Mouse (Mus musculus) hindbrain, embryonic 16.5 days (tissue): ENCODE results near the gene Arid3a. TPM values are rescaled to one million over a fixed set of nuclear protein-coding genes. Genes with fewer than 3 reads are reported as not detected.

Experiments
- ATAC-seq: fragments of 200-750 bp; cut with Nextera tagmentation; 2 replicates; pipeline ENCODE4 v1.8.0; 2017; ENCODE audit warnings: moderate TSS enrichment, moderate library complexity
- H3K27ac ChIP-seq: fragments of 300-500 bp; sonication (generic); 2 replicates; pipeline ENCODE4 v1.5.1; 2014; ENCODE audit warnings: low read depth, mild to moderate bottlenecking, control low read depth, low read length, moderate library complexity
- H3K27me3 ChIP-seq: fragments of 300-500 bp; sonication (generic); replicated peaks from 2 replicates; pipeline ENCODE4 v1.6.1; 2014; ENCODE audit warnings: low read length; ENCODE audit not compliant: control insufficient read depth, insufficient read depth
- H3K36me3 ChIP-seq: fragments of 300-500 bp; sonication (generic); 2 replicates; pipeline ENCODE4 v1.6.1; 2014; ENCODE audit warnings: mild to moderate bottlenecking, low read length, moderate library complexity, mixed read lengths; ENCODE audit not compliant: control insufficient read depth, insufficient read depth
- H3K4me1 ChIP-seq: fragments of 300-500 bp; sonication (generic); 2 replicates; pipeline ENCODE4 v1.6.1; 2014; ENCODE audit warnings: low read depth, low read length; ENCODE audit not compliant: control insufficient read depth, insufficient read depth
- H3K4me2 ChIP-seq: fragments of 300-500 bp; sonication (generic); 2 replicates; pipeline ENCODE4 v1.6.1; 2014; ENCODE audit warnings: mild to moderate bottlenecking, low read length, control low read depth, moderate library complexity
- H3K4me3 ChIP-seq: fragments of 300-500 bp; sonication (generic); 2 replicates; pipeline ENCODE4 v1.5.1; 2014; ENCODE audit warnings: mild to moderate bottlenecking, low read length, control low read depth, moderate library complexity
- H3K9ac ChIP-seq: fragments of 300-500 bp; sonication (generic); 2 replicates; pipeline ENCODE4 v1.6.1; 2014; ENCODE audit warnings: low read depth, mild to moderate bottlenecking, control low read depth, low read length, moderate library complexity
- H3K9me3 ChIP-seq: fragments of 300-500 bp; sonication (generic); 2 replicates; pipeline ENCODE4 v1.6.1; 2014; ENCODE audit warnings: mild to moderate bottlenecking, low read length, moderate library complexity; ENCODE audit not compliant: control insufficient read depth
- WGBS: fragments of 180-500 bp; shearing (Covaris S2); extraction: QIAGEN DNeasy Blood & Tissue Kit; methylation state at CpG from one replicate; pipeline ENCODE4 v1.1.7; 2014; 5-methylcytosine and 5-hydroxymethylcytosine counted together
- polyA plus RNA-seq: library from polyadenylated mRNA; unstranded; fragments of >200 nt; fragmentation: Nextera tagmentation; extraction: Ambion mirVana; gene quantifications from 2 replicates; pipeline ENCODE4 v1.2.1, GENCODE M21; 2015

Gene Arid3a
- polyA plus RNA-seq, 1 experiment from 2014 or later: 1.7 TPM

DNA sequence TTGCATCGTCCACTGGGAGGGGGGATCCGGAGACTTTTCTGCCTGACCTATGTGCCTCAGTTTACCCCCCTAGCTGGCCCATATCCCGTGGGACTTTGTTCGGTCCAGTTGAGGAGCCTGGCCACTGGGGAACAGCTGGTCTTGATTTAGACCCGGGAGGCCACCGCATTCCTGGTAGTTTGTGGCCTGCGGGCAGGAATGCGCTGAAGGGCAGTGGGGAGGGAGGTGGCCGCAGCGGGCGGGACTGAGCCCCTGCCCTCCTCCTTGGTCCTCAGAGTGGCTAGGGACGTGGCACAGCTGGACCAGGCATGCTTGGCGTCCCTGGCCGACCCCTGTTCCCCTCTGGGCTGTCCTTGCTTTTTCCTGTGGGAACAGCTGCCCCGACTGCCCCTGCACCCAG, 63.0 kb downstream of the Arid3a start:
- Histone ChIP-seq H3K4me2 (peak overlapping the region; percentile 62), H3K9me3 (peaks cover 6% of the 10 kb centered on the region), H3K27ac (no peak overlapping the region), H3K36me3 (no peaks in the 10 kb centered on the region), H3K27me3 (peaks cover 24% of the 10 kb centered on the region), H3K4me3 (peak overlapping the region; percentile 48; the same call in 1 of the 2 replicates), H3K4me1 (peaks cover 9% of the 10 kb centered on the region), H3K9ac (0 out of 2 replicates have a peak overlapping the region, but pooled peaks have one; percentile 24)
- 16% methylated on average over 15 of the region's 15 CpGs for WGBS
- ATAC-seq: no peak

DNA sequence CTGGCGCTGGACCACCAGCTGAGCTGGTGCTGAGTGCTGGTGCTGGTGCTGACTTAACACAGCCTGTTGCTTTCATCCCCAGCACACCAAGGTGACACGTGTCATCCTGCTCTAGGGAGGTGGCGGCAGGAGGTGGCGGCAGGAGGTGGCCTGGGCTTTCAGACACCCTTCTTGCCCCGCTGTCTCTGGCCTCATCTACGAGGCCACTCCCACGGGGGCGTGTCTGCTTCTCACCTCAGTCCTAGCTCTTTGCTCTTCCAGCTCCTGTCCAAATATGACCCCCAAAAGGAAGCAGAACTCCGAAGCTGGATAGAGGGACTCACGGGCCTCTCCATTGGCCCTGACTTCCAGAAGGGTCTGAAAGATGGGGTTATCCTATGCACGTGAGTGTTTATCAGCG, 64.3 kb downstream of the Arid3a start:
- Histone ChIP-seq H3K4me3 (no peak overlapping the region), H3K27me3 (peaks cover 24% of the 10 kb centered on the region), H3K4me2 (no peak overlapping the region), H3K9ac (no peak overlapping the region), H3K36me3 (no peaks in the 10 kb centered on the region), H3K4me1 (peaks cover 11% of the 10 kb centered on the region), H3K9me3 (peaks cover 6% of the 10 kb centered on the region), H3K27ac (no peak overlapping the region)
- WGBS: 58% methylated on average over 12 of the region's 12 CpGs
- no peak for ATAC-seq

DNA sequence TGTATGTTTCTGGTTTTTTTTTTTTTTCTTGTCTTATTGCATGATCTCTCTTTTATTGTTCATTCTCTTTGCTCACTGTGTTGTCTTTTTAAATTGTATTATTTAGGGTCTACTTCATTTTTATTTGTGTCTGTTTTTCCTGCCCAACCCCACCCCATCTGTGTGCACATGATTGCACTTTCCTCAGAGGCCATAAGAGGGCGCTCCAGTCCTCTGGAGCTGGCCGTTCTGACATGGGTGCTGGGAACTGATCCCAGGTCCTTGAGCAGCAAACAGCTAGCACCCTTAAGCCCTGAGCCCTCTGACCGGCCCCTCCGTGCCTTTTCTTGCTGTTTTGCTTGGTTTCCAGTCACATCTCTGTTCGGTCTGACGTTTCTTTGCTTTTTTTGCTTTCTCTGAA, 64.7 kb downstream of the Arid3a start:
- Histone ChIP-seq H3K4me3 (no peak overlapping the region), H3K36me3 (no peaks in the 10 kb centered on the region), H3K9ac (no peak overlapping the region), H3K9me3 (peaks cover 6% of the 10 kb centered on the region), H3K4me1 (peaks cover 8% of the 10 kb centered on the region), H3K27ac (no peak overlapping the region), H3K27me3 (peaks cover 24% of the 10 kb centered on the region), H3K4me2 (no peak overlapping the region)
- WGBS: 85% methylated on average over 6 of the region's 6 CpGs
- ATAC-seq: no peak

DNA sequence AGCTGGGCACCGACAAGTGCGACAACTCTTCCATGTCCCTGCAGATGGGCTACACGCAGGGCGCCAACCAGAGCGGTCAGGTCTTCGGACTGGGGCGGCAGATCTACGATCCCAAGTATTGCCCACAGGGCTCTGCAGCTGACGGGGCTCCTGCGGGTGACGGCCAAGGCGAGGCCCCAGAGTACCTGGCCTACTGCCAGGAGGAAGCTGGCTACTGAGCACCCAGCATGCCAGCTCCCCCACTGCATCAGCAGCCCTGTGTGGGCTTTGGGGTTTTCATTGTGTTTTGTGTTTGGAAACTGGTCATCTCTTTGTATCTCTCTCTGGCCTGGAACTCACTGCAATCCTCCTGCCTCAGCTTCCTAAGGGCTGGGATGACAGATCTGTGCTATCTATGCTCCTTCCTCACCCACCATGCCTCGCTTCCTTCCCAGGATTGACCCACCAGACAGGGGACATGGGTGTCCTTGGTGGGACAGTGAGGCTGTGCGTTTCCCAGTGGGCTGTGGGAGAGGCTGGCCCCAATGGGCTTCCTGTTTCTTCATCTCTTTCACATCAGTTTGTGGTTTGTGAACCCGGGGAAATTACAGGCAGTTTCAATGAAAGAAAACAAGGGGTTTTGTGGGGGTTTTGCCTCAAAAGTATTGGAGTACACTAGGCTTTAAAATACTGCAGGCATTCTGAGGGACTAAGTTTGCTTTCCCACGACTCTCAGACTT, 67.7 kb downstream of the Arid3a start:
- Histone ChIP-seq H3K27ac (no peak overlapping the region), H3K9me3 (peaks cover 6% of the 10 kb centered on the region), H3K4me2 (no peak overlapping the region), H3K36me3 (no peaks in the 10 kb centered on the region), H3K4me3 (no peak overlapping the region), H3K27me3 (peaks cover 5% of the 10 kb centered on the region), H3K9ac (no peak overlapping the region), H3K4me1 (peaks cover 18% of the 10 kb centered on the region)
- WGBS: 85% methylated on average over 16 of the region's 16 CpGs
- no peak for ATAC-seq

DNA sequence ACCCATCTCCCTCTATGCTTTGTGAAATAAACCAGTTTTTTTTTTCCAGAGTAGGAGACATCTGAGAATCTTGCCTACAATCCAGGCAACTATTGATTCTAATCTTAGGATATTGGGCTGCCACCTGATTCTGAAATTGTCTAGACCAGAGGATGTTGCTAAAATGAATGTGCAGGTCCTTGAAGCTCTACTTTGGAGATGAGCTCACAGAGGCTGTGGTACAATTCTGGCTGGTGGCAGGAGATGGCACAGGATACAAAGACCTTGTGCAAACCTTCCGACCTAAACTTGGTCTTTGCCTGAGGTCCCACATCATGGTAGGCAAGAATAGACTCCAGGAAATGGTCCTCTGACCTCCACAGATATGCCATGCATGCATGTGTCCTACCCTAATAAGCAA, 68.8 kb downstream of the Arid3a start:
- no peaks in the 10 kb centered on the region; the same call in 1 of the 2 replicates for H3K27me3 ChIP-seq
- 89% methylated on average over 1 of the region's 1 CpGs for whole genome bisulfite sequencing
- no peaks in the 10 kb centered on the region for H3K36me3 ChIP-seq
- no peak overlapping the region for H3K9ac ChIP-seq
- no peak overlapping the region for H3K27ac ChIP-seq
- H3K4me1 ChIP-seq: peaks cover 18% of the 10 kb centered on the region
- H3K4me3 ChIP-seq: no peak overlapping the region; the same call in 1 of the 2 replicates
- no peak for ATAC-seq
- H3K9me3 ChIP-seq: peaks cover 6% of the 10 kb centered on the region
- peak overlapping the region; percentile 88 for H3K4me2 ChIP-seq

DNA sequence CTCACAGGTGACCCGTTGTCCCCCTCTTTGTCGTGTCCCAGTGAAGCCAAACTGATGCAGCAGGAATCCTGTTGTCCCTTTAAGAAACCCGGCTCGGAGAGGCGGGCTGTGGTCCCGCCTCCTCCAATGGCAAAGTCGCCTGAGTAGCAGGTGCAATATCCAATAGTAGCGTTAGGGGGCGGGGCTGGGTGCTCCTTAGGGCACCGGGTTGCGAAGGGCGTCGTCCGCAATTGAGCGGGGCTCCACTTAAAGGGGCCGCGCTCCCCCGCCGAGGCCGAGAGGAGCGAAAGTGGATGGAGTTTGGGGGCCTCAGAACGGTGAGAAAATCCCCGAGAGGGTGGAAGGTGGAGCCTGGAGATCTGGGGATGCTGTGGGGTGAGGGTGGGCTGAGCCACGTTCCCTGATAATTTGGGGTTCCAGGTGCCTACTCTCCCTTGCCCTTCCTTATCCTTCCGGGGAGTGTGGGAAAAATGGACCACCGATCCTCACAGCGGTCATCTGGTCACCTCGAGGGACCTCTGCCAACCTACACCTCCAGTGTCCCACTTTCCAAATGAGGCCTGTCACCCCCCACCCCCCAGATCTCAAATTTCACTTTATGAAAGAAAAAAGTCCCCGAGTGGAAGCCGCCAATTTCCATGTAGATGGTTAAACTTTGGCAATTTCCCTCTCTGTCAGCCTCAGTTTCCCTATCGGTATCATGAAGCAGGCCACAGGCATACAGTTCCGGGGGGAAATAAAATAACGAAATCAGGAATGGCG, 69.6 kb downstream of the Arid3a start, which contains the start of gene Abca7:
Abca7 (plus strand) TSS at position 223 of the 762 bp plus-strand sequence.
- Histone ChIP-seq H3K27ac (peak within 1 kb of the TSS; percentile 70), H3K4me2 (peak within 1 kb of the TSS; percentile 88), H3K4me1 (peaks cover 18% of the 10 kb centered on the region), H3K9me3 (peaks cover 3% of the 10 kb centered on the region), H3K9ac (peak within 1 kb of the TSS; percentile 66), H3K4me3 (peak within 1 kb of the TSS; percentile 53), H3K36me3 (no peaks in the 10 kb centered on the region), H3K27me3 (no peaks in the 10 kb centered on the region; the same call in none of the 2 replicates)
- peak; percentile 93 for ATAC-seq
- under 1% methylated on average over 34 of the region's 34 CpGs for WGBS

DNA sequence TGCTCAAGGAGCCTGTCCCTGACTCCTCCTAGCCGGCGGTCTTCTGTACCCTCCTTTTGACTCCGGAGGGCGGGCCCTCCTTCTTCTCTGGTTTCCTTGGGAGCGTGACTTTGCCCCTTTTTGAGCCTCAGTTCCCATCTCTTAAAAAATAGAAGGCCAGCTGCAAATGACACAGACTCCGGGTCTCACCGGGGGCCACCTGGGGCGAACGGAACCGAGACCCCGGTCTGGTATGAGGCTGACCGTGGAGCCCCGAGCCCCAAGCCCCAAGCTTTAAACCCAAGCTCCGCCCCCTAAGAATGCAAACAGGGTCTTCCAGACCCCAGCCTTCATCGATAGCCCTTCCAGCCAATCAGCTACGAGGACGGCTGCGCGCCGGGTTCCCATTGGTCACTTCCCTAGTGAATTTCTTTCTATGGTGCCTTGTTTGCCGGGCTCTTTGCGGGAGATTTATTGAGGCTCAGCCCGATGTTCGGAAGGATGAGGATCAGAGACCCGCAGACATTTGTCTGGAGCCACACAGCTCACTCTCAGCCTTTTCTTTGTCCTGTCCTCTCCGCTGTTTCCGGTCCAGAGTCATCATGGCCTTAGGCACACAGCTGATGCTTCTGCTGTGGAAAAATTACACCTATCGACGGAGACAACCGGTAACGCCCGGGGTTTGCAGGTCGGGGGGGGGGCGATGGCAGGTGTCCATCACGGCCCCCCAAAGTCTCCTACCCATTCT, 70.4 kb downstream of the Arid3a start:
- ATAC-seq: peak; percentile 75
- Histone ChIP-seq H3K27ac (peak overlapping the region; percentile 54; the same call in 1 of the 2 replicates), H3K4me3 (peak overlapping the region; percentile 53), H3K4me2 (peak overlapping the region; percentile 88), H3K9me3 (no peaks in the 10 kb centered on the region), H3K9ac (peak overlapping the region; percentile 66), H3K4me1 (peaks cover 18% of the 10 kb centered on the region), H3K27me3 (peaks cover 3% of the 10 kb centered on the region), H3K36me3 (no peaks in the 10 kb centered on the region)
- 1% methylated on average over 35 of the region's 35 CpGs for WGBS

DNA sequence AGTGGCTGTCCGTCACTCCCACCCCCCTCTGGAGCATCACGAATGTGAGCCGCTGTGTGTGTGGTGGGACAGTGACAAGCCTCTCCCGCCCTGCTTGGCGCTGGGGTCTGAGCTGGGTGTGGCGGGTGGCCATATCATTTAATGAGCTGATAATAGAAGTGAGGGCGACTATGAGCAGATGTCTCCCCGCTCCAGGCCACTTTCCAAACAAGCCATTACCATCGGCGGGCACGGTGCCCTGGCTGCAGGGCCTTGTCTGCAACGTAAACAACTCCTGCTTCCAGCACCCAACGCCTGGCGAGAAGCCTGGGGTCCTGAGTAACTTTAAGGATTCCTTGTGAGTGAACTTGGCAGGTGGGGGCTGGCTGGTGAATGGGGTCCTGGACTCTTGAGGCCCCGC, 71.0 kb downstream of the Arid3a start:
- no peaks in the 10 kb centered on the region for H3K36me3 ChIP-seq
- peak overlapping the region; percentile 88 for H3K4me2 ChIP-seq
- H3K27me3 ChIP-seq: peaks cover 3% of the 10 kb centered on the region
- peak overlapping the region; percentile 53 for H3K4me3 ChIP-seq
- peaks cover 18% of the 10 kb centered on the region for H3K4me1 ChIP-seq
- no peaks in the 10 kb centered on the region for H3K9me3 ChIP-seq
- WGBS: 5% methylated on average over 15 of the region's 15 CpGs
- peak overlapping the region; percentile 54; the same call in 1 of the 2 replicates for H3K27ac ChIP-seq
- peak; percentile 12; the same call in 1 of the 2 replicates for ATAC-seq
- peak overlapping the region; percentile 66 for H3K9ac ChIP-seq
